Mouse (Mus musculus) hindbrain, embryonic 15.5 days (tissue): ENCODE data around the gene Rab39. TPM values are rescaled to one million over a fixed set of nuclear protein-coding genes. Genes with fewer than 3 reads are reported as not detected.

ENCODE experiments used
- ATAC-seq: fragments of 200-750 bp; cut with Nextera tagmentation; 2 replicates; pipeline ENCODE4 v1.8.0; 2017; ENCODE audit warnings: low read depth, moderate number of reproducible peaks, moderate TSS enrichment; ENCODE audit not compliant: low FRiP score
- H3K27ac ChIP-seq: fragments of 300-500 bp; sonication (generic); replicated peaks from 2 replicates; pipeline ENCODE4 v1.5.1; 2015; ENCODE audit warnings: mild to moderate bottlenecking, inconsistent platforms
- H3K27me3 ChIP-seq: fragments of 300-500 bp; sonication (generic); 2 replicates; pipeline ENCODE4 v1.6.1; 2015; ENCODE audit warnings: control low read depth, inconsistent platforms
- H3K36me3 ChIP-seq: fragments of 300-500 bp; sonication (generic); 2 replicates; pipeline ENCODE4 v1.6.1; 2015; ENCODE audit warnings: control low read depth, inconsistent platforms
- H3K4me1 ChIP-seq: fragments of 300-500 bp; sonication (generic); replicated peaks from 2 replicates; pipeline ENCODE4 v1.6.1; 2015; ENCODE audit warnings: control low read depth, inconsistent platforms
- H3K4me2 ChIP-seq: fragments of 300-500 bp; sonication (generic); 2 replicates; pipeline ENCODE4 v1.6.1; 2015; ENCODE audit warnings: moderate library complexity, mild to moderate bottlenecking, inconsistent platforms
- H3K4me3 ChIP-seq: fragments of 300-500 bp; sonication (generic); 2 replicates; pipeline ENCODE4 v1.5.1; 2015; ENCODE audit warnings: mild to moderate bottlenecking, inconsistent platforms
- H3K9ac ChIP-seq: fragments of 300-500 bp; sonication (generic); 2 replicates; pipeline ENCODE4 v1.6.1; 2015; ENCODE audit warnings: inconsistent platforms
- H3K9me3 ChIP-seq: fragments of 300-500 bp; sonication (generic); 2 replicates; pipeline ENCODE4 v1.6.1; 2016; ENCODE audit warnings: control low read depth, inconsistent platforms
- WGBS: fragments of 180-500 bp; shearing (Covaris S2); methylation state at CpG from one replicate; pipeline ENCODE4 v1.1.7; 2015; 5-methylcytosine and 5-hydroxymethylcytosine counted together
- polyA plus RNA-seq: library from polyadenylated mRNA; unstranded; fragments of >200 nt; fragmentation: Nextera tagmentation; extraction: Ambion mirVana; gene quantifications from 2 replicates; pipeline ENCODE4 v1.2.1, GENCODE M21; 2015

Rab39 gene
- polyA plus RNA-seq, 1 experiment from 2014 or later, result 3.3 TPM

DNA sequence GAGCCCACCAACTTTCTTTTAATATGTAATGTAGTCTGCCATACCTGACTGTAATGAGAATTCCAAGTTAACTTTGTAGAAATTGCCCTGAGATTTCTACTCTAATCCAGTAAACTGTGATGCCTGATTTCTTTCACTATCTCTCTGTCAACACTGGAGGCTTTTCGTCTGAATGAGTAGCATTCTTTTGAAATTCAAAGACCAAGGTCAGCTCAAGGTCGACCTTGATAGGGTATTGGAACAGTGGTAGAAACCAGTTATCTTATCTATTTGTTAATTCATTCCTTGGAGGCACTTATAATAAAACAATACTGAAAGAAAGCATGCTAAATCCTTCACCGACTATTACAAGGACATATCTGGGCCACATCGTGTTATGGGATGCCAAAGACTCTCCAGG, 29.1 kb downstream of the Rab39 start:
- ATAC-seq, result no peak
- WGBS, result 69% methylated on average over 4 of the region's 4 CpGs
- no peak overlapping the region for H3K4me2 ChIP-seq
- H3K9me3 ChIP-seq, result no peaks in the 10 kb centered on the region
- H3K4me1 ChIP-seq, result no peaks in the 10 kb centered on the region
- H3K27me3 ChIP-seq, result no peaks in the 10 kb centered on the region
- H3K36me3 ChIP-seq, result no peaks in the 10 kb centered on the region
- H3K9ac ChIP-seq, result no peak overlapping the region
- H3K27ac ChIP-seq, result no peak overlapping the region
- H3K4me3 ChIP-seq, result no peak overlapping the region

DNA sequence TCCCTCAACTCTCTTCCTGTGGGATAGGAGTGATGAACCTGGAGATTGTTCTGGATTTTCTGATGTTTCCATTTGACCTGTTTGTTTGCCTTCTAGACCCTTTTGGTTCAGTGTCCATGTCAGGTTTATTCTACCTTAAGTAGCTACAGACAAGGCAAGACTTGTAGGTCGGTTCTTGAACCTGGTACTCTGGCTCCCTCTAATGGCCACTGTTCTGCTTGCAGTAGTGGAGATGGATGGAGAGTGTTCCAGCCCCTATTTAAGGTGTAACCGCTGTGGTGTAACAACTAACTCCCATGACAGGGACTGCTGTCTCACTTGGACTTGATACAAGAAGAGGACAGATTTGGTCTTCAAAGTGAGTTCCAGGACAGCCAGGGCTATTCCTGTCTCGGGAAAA, 32.5 kb downstream of the Rab39 start:
- H3K9ac ChIP-seq, result no peak overlapping the region
- no peaks in the 10 kb centered on the region for H3K27me3 ChIP-seq
- no peak overlapping the region for H3K4me2 ChIP-seq
- no peak overlapping the region for H3K4me3 ChIP-seq
- WGBS, result 15% methylated on average over 3 of the region's 3 CpGs
- no peaks in the 10 kb centered on the region for H3K36me3 ChIP-seq
- no peaks in the 10 kb centered on the region for H3K9me3 ChIP-seq
- H3K27ac ChIP-seq, result no peak overlapping the region
- no peak for ATAC-seq
- no peaks in the 10 kb centered on the region for H3K4me1 ChIP-seq

DNA sequence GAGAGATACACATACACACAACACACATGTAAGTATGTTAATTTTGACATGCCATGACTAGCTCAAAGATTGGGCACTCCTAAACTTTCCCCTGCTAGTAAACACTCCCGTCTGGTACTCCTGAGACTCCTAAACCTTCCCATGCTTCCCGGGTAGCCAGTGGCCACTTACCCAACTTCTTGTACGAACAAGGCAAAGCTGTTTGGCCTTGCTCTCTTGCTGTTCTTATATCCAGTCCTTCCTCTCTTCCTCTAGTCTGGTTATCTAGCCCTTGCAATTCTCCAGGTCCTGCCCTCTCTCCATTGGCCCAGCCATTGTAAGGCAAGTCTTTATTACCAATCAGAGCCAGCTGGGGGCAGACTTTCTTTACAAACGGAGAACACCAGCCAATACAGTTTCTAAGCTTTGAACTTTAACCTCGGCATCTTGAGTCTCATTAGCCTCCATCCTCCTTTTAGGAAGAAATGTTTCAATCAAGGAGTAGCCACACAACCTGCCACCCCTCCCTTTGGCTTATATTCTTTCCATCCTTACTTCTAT, 36.3 kb downstream of the Rab39 start, which contains the start of gene Cul5:
Gene Cul5 (minus strand): TSS at position 335 of the 540 bp plus-strand sequence.
- peaks cover 21% of the 10 kb centered on the region for H3K4me1 ChIP-seq
- H3K27ac ChIP-seq, result no peak within 1 kb of the TSS
- no peak for ATAC-seq

DNA sequence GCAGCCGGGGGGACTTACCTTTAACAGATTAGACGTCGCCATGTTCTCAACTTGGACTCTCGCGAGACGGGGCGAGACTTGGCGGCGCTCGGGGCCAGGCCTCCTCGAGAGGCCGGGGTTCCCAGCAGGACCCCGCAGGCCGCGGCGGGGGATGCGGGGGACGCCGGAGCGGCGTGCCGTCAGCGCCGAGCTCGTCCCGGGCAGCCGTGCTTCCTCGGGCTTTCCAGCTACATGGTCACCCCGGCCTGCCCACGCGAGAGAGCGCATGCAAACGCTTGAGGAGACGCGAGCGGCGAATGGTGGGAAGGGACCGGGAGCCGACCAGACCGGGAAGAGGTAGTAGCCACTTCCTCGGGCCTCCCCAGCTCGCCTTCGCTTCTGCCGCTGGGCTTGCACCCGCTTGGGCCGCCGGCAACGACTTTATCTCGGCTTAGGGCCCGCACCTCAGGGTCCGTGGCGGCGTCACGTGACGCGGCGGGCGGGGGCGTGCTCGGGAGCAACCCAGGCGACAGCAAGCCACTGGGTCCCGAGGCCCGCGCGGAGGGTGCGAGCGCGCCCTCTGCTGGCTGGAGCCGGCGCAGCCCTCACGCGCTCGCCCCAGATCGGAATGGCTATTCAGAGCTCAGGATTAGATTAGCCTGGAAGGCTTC, 38.9 kb downstream of the Rab39 start:
- peak overlapping the region; percentile 98 for H3K27ac ChIP-seq
- peak overlapping the region; percentile 93 for H3K9ac ChIP-seq
- no peaks in the 10 kb centered on the region for H3K9me3 ChIP-seq
- peak overlapping the region; percentile 89 for H3K4me2 ChIP-seq
- no peaks in the 10 kb centered on the region for H3K36me3 ChIP-seq
- H3K27me3 ChIP-seq, result no peaks in the 10 kb centered on the region
- under 1% methylated on average over 71 of the region's 74 CpGs for WGBS
- peaks cover 29% of the 10 kb centered on the region for H3K4me1 ChIP-seq
- H3K4me3 ChIP-seq, result peak overlapping the region; percentile 80
- ATAC-seq, result peak; percentile 96

More for the DNA sequence above, 36.3 kb downstream of the Rab39 start, which contains the start of gene Cul5:
- Histone ChIP-seq H3K4me2 (no peak within 1 kb of the TSS), H3K27me3 (no peaks in the 10 kb centered on the region), H3K36me3 (no peaks in the 10 kb centered on the region), H3K9ac (no peak within 1 kb of the TSS), H3K4me3 (no peak within 1 kb of the TSS), H3K9me3 (no peaks in the 10 kb centered on the region)
- WGBS, result 58% methylated on average over 5 of the region's 5 CpGs

DNA sequence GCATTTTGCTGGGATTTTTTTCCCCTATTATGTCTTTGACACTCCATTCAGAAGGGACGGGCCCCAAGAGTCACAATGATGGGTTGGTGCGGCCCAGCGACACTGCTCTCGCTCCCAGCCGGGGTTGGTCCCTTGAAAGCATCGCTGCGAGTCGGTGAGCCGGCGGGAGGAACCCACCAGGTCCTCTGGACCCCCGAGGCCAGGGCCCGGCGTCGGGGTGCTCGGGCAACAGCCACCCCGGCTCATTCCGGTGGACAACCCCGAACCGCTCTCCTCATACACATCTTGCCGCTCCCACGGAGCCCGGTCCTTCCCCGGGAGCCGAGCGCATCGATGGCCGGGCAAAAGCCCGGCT, 39.4 kb downstream of the Rab39 start:
- Histone ChIP-seq H3K36me3 (no peaks in the 10 kb centered on the region), H3K4me2 (peak overlapping the region; percentile 89), H3K9me3 (no peaks in the 10 kb centered on the region), H3K27ac (peak overlapping the region; percentile 98), H3K4me1 (peaks cover 29% of the 10 kb centered on the region), H3K27me3 (no peaks in the 10 kb centered on the region), H3K9ac (peak overlapping the region; percentile 93), H3K4me3 (peak overlapping the region; percentile 80)
- WGBS, result under 1% methylated on average over 28 of the region's 28 CpGs
- peak; percentile 64 for ATAC-seq

DNA sequence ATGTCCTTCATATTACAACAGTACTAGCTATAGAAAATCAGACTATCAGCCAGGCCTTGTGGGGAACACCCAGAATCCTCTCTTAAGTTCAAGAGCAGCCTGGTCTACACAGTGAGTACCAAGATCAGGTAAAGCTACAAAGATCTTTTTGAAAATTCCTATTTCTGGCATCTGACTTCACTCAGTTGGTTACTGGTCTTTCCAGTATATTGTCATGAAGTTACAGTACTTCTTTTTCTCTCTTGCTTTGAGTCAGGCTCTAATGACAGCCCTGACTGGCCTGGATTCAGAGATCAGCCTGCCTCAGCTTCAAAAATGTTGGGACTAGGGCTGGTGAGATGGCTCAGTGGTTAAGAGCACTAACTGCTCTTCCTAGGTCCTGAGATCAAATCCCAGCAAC, 40.6 kb downstream of the Rab39 start:
- no peaks in the 10 kb centered on the region for H3K36me3 ChIP-seq
- ATAC-seq, result no peak
- H3K27me3 ChIP-seq, result no peaks in the 10 kb centered on the region
- no peak overlapping the region for H3K27ac ChIP-seq
- no peaks in the 10 kb centered on the region for H3K9me3 ChIP-seq
- H3K9ac ChIP-seq, result no peak overlapping the region
- peak overlapping the region; percentile 80 for H3K4me3 ChIP-seq
- H3K4me1 ChIP-seq, result peaks cover 29% of the 10 kb centered on the region
- peak overlapping the region; percentile 89 for H3K4me2 ChIP-seq

DNA sequence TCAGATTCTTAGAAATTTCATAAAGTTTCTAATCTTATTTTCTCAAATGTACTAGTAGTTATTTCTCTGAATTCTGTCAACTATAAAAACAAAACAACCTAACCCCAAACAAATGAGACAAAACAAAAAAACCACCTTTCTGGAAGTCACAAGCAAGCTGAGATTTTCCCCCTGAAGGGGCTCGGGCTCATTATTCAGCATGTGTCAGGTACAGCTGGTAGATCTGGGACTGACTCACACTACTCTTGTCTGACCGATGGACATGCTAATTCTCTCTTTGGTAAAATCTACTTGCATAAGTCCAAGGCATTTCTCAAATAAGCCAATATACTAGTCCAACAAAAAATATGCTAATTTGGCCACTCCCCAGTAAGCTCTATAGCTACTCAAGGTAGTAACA, 41.2 kb downstream of the Rab39 start:
- ATAC-seq, result no peak
- H3K27me3 ChIP-seq, result no peaks in the 10 kb centered on the region
- H3K9ac ChIP-seq, result no peak overlapping the region
- 66% methylated on average over 2 of the region's 2 CpGs for WGBS
- no peak overlapping the region for H3K27ac ChIP-seq
- peak overlapping the region; percentile 89; the same call in 1 of the 2 replicates for H3K4me2 ChIP-seq
- H3K9me3 ChIP-seq, result no peaks in the 10 kb centered on the region
- H3K4me1 ChIP-seq, result peaks cover 29% of the 10 kb centered on the region
- H3K36me3 ChIP-seq, result no peaks in the 10 kb centered on the region
- no peak overlapping the region for H3K4me3 ChIP-seq

DNA sequence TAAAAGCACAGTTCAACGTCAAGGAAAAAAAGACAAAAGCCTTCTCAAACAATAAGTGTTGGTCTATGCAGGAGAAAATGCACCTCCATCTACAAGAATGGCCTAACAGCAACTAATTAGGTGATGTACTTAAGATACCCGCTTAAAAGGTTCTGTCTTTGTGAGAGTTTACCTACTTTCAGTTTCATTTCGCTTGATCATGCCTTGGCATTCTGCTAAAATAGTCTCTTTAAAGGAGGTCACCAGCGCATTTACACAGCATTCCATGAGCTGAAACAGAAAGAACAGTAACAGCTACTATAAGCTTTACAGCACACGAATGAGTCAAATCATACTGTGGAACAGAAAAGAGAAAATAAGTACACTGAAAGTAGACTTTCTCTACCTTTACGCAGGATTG, 71.2 kb downstream of the Rab39 start:
- no peak for ATAC-seq
- H3K36me3 ChIP-seq, result peaks cover 62% of the 10 kb centered on the region
- H3K27ac ChIP-seq, result no peak overlapping the region
- no peak overlapping the region for H3K4me3 ChIP-seq
- no peaks in the 10 kb centered on the region for H3K27me3 ChIP-seq
- no peaks in the 10 kb centered on the region for H3K4me1 ChIP-seq
- H3K9me3 ChIP-seq, result no peaks in the 10 kb centered on the region
- no peak overlapping the region for H3K4me2 ChIP-seq
- 94% methylated on average over 6 of the region's 6 CpGs for WGBS
- no peak overlapping the region for H3K9ac ChIP-seq

Other genes starting within 250 kb of the Rab39 start
- gene Atm, start 169.5 kb downstream of the Rab39 start, polyA plus RNA-seq, result 7.7 and 10.5 TPM in 2 replicates
- 10.8 and 10.9 TPM in 2 replicates for gene Npat, start 169.2 kb downstream of the Rab39 start, polyA plus RNA-seq
- 163 and 166 TPM in 2 replicates for gene Acat1, start 95.8 kb downstream of the Rab39 start, polyA plus RNA-seq
- gene Cul5, start 36.2 kb downstream of the Rab39 start, polyA plus RNA-seq, result 36.7 and 38.8 TPM in 2 replicates
- 16.7 and 18.0 TPM in 2 replicates for gene Slc35f2, start 65.3 kb upstream of the Rab39 start, polyA plus RNA-seq
- gene Sln, start 143.9 kb upstream of the Rab39 start, polyA plus RNA-seq, result 0.14 and 0.20 TPM in 2 replicates